Mouse (Mus musculus): ENCODE measurements around the gene Ehbp1.

GRCm38 (mm10) chr11:21996325-21996647, 345.8 kb downstream of the Ehbp1 start:
- TF ChIP-seq CTCF (IDR thresholded peaks at IDR 0.05; ENCODE audit: control insufficient read depth, insufficient read depth, insufficient read length) (no peak), MAX (IDR thresholded peaks at IDR 0.05) (no peak)

Measured in C2C12 (cell line).